Mouse (Mus musculus): Measurements from ENCODE around the gene Samd1. TPM values are rescaled to one million over a fixed set of nuclear protein-coding genes. Genes with fewer than 3 reads are reported as not detected.
A peak's percentile ranks its signal among the peaks of the same experiment; 100 is the strongest.
"Not testable (repeated sequence)": the region's sequence is repeated elsewhere in the genome, so short reads cannot be mapped to it uniquely, and the experiment has no call there.

Gene Samd1
- total RNA-seq, 1 experiment from 2014 or later: 26.3 TPM

DNA sequence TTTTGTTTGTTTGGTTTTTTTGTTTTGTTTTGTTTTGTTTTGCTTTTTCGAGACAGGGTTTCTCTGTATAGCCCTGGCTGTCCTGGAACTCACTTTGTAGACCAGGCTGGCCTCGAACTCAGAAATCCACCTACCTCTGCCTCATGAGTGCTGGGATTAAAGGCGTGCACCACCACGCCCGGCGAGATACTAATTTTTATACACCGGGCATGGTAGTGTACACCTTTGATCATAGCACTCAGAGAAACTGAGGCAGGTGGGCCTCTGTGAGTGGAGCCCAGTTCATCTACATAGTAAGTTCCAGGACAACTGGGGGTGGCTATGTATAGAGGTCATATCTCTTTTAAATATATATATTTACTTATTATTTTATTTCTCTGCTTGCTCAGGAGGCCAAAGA lies 8.0 kb downstream of the Samd1 start:
- ATAC-seq (replicated peaks; ENCODE audit: insufficient number of reproducible peaks, low FRiP score, low TSS enrichment, poor library complexity, severe bottlenecking): not testable (repeated sequence)

DNA sequence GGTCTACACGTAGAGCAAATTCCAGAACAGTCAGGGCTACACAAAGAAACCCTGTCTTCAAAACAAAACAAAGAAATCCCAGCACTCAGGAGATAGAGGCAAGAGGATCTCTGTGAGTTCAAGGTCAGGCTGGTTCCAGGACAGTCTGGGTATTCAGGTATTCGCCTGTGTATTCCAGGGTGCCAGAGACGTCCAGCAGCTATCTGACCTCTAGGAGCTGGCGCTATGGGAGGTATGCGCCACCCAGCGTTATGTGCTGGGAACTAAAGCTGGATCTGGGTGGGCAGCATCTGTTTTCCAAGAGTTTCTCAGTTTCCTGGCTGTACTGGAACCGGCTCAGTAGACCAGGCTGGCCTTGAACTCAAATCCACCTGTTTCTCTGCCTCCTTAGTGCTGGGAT lies 10.9 kb downstream of the Samd1 start:
- ATAC-seq (replicated peaks; ENCODE audit: insufficient number of reproducible peaks, low FRiP score, low TSS enrichment, poor library complexity, severe bottlenecking): no peak

DNA sequence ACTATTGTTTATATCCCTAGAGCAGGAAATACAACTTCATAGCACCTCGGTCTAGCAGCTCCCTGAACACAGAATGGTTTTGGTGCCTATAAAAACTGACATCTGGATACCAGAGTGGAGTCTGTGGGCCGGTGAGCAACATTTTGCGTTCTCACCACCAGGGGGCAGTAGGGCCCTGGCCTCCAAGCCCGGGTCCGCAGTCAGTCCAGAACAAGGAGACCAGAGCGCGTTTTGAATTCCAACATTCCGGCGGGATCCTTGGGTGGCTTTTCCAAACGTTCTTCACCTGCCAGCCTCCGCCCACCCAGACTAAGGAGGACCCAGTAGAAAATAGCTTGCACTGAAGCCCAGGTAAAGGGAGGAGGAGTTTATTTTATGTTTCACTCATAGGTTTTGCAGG lies 12.4 kb downstream of the Samd1 start:
- ATAC-seq (replicated peaks; ENCODE audit: insufficient number of reproducible peaks, low FRiP score, low TSS enrichment, poor library complexity, severe bottlenecking): peak; percentile 70

DNA sequence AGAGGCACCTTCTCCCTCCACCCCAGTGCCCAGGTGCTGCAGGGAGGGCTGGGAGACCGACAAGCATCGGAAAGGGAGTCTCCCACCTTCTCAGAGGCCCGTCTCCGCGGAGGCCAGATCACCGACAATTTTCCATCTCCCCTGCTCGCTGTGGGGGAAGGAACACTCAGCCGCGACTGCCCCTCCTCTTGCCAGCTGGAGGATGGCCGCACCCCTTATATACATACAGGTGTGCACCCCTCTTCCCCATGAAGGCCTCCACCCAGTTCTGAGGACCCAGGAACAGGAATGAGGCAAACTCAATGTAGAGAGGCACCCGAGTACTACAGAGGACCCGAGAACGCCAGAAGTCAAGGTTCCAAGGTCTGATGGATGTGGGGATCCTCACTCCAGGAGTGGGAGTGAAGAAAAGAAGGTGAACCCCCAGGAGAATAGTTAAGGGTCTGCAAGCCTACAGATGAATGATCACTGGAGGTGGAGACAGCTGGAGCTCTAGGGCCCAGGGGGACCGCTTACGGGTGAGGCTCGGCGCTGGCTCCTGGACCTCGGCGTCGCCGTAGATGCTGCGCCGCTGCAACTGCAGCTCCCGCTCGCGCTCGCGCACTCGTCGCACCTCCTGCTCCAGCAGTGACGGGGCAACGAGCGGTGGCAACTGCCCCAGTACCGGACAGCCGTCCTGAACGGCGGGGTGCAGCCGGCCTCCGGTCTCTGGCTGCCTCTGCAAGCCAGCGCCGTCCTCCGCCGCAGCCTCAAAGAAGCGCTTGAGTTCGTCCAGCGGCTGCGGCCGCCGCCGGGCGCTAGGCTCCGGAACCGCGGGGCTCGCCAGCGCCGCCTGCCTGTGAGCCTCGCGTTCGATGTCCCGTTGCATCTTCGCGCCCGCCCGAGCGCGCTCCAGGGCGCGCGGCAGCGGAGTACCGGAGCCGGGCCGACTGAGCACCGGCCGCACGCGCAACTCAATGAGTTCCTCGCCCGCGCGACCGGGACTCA lies 13.4 kb downstream of the Samd1 start:
- no peak; the same call in 1 of the 2 replicates for ATAC-seq (replicated peaks; ENCODE audit: insufficient number of reproducible peaks, low FRiP score, low TSS enrichment, poor library complexity, severe bottlenecking)

DNA sequence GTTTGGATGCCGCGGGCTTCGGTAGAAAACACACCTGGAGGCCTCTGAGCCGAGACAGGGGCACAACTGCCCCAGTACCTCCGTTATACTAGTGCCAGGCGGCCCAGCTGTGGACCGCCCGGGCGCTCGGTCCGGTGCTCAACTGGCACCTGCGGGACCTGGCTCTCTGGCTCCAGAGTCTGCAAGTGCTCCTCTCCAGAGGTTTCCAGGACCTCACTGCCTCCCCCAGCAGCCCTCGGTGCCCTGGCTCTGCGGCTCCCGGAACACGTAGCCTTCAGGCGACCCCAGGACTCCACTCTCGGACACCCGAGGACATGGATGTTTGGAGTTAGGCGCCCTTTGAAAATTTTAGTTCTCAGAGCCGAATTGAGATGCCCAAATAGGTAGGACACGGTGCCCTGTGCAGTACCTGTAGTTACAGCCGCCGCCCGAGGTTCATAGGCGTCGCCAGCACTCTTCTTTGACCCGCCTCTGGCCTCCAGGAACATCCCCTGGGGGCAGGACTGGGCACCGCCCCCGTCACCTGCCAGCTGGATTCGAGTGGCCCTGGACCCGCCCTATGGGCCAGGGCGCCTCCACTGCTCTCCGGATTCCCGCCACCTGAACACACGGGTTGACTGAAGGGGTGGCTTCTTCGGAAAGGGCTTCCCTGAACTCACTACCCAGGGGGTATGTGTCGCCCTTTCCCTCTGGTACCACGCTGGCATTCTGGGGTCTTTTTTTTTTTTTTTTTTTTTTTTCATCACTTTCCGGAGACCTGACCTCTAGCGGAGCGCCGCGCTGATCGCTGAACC lies 14.4 kb downstream of the Samd1 start, which contains the start of gene 2210011C24Rik:
TSS of gene 2210011C24Rik (minus strand) at position 467 of the 794 bp plus-strand sequence.
- ATAC-seq (replicated peaks; ENCODE audit: insufficient number of reproducible peaks, low FRiP score, low TSS enrichment, poor library complexity, severe bottlenecking): no peak

DNA sequence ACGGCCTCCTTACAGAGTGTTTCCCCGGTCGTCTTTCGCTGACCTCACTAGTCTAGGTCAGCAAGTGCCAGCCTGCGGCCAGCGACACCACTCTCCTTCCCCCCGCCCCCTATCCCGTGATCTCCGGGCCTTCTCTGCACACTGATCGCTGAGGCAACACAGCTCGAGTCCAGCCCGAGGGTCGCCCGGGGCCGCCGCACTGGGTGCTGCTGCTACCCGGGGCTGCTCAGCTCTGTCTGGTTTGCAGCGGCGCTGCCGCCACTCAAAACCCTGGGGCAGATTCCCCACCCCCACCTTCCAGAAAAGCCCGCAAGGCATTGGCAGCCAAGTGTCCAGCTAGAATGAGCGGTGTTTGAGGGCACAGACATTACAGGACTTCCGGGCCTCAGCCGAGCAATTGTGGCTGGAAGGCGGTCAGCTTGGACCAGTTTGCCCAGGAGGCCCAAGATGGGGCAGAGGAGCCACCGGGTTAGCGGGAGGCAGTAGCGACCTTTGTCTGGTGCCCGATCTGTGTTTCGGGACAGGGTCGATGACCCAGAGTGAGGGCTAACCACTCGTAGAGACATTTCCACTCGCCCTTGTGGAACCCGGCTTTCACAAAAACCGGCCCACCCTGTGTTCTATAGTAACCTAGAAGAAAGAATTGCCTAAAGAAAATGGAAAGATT lies 15.2 kb downstream of the Samd1 start:
- ATAC-seq (replicated peaks; ENCODE audit: insufficient number of reproducible peaks, low FRiP score, low TSS enrichment, poor library complexity, severe bottlenecking): no peak

DNA sequence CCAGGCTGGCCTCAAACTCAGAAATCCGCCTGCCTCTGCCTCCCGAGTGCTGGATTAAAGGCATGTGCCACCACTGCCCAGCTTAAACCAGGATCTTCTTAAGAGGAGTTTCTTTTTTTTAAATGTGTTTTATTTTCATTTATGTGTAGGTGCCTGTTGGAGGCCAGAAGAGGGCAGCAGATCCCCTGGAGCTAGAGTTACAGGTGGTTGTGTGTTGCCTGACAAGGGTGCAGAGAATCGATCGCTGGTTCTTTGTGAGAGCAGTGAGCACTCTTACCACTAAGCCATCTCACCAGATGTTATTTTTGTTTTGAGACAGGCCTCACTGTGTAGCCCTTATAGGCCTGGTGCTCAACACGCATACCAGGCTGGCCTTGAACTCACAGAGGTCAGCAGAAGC lies 18.4 kb downstream of the Samd1 start:
- ATAC-seq (replicated peaks; ENCODE audit: insufficient number of reproducible peaks, low FRiP score, low TSS enrichment, poor library complexity, severe bottlenecking): no peak

DNA sequence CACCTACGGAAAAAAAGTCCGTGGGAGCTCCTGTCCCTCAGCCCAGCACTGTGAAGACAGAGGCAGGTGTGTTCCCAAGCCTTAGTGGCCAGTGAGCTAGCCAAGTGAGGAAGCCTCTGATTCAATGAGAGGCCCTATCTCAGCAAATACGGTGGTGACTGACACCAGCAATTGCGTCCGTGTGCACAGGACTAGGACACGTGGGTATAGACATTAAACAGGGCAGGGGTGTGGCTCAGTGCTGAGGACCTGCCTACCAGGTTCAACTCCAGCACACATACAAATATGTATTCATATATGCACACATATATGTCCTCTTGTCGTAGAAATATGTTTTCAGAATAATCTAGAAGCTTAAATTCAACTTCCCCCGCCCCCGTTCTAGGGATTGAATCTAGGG lies 22.3 kb downstream of the Samd1 start:
- no peak for ATAC-seq (replicated peaks; ENCODE audit: insufficient number of reproducible peaks, low FRiP score, low TSS enrichment, poor library complexity, severe bottlenecking)

DNA sequence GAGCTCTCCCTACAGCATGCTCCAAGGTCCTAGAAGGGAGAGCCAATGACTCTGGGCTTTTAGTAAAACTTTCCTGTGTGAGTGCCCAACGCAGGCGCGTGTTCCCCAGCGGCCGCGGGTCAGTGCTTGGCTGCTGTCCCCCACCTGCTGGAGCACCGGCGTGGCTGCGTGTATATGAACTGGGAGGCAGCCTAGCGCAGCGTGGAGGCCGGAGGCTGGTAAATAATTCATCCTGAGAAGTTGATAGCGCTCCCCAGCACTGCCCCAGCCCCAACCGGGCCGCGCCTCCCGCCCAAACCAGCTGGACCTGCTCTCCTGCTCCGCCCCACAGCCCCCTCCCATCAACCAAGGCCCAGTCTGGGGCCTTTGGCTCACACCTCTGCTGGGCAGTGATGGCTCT lies 23.6 kb downstream of the Samd1 start, which contains the start of gene Palm3:
TSS of gene Palm3 (plus strand) at position 376 of the 400 bp plus-strand sequence.
- no peak for ATAC-seq (replicated peaks; ENCODE audit: insufficient number of reproducible peaks, low FRiP score, low TSS enrichment, poor library complexity, severe bottlenecking)

DNA sequence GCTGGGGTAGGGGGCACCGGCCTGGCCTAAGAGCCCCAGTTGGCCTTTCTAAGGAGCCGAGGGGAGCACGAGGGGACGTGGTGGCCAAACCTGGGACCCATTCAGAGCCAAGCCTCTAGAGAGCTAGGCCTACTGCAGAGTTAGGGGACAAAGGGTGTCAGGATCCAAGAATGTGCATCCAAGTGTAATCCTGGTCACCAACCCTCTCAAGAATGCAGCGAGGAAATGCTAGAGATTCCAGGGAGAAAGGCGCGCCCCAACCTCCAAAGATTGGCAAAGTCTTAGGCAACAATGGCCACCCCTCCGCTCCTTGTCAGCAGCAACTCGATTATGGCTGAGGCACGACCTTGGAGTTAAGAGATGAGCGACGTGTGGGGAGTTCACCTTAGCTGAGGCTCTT lies 24.1 kb downstream of the Samd1 start:
- ATAC-seq (replicated peaks; ENCODE audit: insufficient number of reproducible peaks, low FRiP score, low TSS enrichment, poor library complexity, severe bottlenecking): no peak

DNA sequence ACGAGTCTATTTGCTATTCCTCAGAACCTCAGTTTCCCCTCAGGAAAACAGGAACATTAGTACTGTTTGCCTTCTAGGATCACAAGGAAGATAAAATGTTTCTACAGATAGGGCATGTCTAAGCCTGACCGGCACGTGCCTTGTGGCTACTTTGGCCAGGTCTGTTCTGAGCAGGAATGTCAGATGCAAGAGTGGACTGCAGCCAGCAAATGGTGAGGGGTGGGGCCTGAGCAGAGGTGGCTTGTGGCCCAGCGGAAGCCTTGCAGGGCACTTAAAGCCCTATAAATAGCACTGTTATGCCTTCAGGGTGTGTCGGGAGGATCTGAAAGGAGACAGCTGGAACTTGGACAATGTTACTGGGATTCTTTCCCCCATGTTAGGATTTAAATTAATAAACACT lies 25.6 kb downstream of the Samd1 start:
- ATAC-seq (replicated peaks; ENCODE audit: insufficient number of reproducible peaks, low FRiP score, low TSS enrichment, poor library complexity, severe bottlenecking): no peak

DNA sequence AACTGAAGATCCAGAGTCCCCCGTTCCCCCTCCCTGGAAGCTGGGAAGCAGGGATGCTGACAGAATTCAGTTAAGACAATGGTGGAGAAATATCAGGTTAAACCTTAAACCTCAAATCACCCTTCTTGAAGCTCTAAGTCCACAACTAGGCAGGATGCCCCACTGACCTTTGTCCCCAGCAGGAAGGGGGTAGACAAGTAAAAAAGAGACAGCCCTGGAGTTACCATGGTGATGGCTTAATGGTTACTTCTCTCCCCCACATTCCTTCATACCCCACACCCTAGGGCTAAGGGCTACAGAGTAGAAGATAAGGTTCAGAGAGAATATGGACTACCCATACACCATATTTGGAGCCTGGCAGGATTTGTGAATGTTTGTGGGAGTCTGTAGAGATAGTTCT lies 26.2 kb downstream of the Samd1 start:
- ATAC-seq (replicated peaks; ENCODE audit: insufficient number of reproducible peaks, low FRiP score, low TSS enrichment, poor library complexity, severe bottlenecking): no peak

DNA sequence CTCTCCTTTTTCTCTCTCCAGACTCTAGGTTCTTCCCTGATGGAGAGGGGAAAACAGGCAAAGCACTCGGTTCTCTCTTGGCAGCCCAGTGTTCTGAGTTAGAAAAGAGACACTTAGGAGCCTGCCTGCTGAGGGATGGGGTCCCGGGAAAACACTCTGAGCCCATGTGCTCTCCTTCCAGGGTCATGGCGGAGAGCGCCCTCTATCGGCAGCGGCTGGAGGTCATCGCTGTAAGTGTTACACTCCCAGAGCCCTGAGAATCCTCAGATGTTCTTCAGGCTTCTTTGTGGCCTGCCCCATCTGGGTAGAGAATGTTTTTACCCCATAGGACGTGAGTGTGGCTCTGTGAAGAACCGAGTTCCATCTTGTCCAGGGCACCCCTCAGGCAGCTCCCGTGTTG lies 26.7 kb downstream of the Samd1 start:
- no peak for ATAC-seq (replicated peaks; ENCODE audit: insufficient number of reproducible peaks, low FRiP score, low TSS enrichment, poor library complexity, severe bottlenecking)

DNA sequence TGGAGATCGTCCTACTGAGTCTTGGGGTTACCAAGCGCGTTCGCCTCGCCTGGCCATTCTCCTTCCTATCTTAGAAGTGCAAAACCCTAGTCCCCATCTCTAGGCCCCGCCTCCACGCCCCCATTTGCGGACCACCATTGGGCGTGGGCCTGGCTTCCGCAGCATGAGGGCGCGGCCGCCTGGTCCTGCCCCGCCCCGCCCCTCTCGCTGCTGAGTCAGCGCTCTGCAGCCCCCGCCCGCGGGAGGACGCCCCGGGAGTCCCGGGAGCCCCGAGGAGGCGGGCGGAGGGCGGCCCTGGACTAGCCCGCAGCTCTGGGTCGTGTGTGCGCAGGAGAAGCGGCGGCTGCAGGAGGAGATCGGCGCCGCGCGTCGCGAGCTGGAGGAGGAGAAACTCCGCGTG lies 28.4 kb downstream of the Samd1 start:
- no peak for ATAC-seq (replicated peaks; ENCODE audit: insufficient number of reproducible peaks, low FRiP score, low TSS enrichment, poor library complexity, severe bottlenecking)

DNA sequence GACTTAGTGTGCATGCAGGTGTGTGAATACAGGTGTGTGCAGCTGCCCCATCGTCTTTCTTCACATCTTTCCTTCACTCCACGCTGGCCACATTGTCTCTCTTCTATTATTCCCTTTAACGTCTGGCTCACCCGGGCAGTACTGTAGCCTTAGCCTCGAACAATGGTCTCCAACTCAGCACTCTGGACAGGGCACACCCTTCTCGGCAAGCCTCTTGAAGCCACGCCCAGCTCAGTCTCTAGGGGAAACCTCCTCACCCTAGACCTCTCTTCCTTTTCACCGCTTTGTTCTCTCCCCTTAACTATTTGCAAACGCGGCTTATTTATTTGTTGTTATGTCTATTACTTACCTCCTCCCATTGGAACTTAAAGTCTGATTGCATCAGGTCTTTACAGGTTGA lies 30.0 kb downstream of the Samd1 start:
- no peak for ATAC-seq (replicated peaks; ENCODE audit: insufficient number of reproducible peaks, low FRiP score, low TSS enrichment, poor library complexity, severe bottlenecking)

DNA sequence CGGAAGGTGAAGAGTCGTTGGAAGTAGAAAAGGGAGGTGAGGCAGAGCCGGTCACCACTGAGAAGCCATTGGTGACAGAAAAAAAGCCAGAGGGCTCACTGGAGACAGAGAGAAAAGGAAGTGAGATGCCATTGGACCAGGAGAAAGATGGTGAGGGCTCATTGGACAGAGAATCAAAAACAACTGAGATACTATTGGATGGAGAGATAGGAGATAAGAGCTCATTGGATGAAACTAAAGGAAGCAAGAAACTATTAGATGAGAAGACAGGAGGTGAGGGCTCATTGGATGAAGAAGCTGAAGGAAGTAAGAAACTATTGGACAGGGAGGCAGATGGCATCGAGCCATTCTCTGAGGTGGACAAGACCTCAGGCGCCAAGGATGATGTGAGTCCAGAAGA lies 31.8 kb downstream of the Samd1 start:
- ATAC-seq (replicated peaks; ENCODE audit: insufficient number of reproducible peaks, low FRiP score, low TSS enrichment, poor library complexity, severe bottlenecking): no peak

DNA sequence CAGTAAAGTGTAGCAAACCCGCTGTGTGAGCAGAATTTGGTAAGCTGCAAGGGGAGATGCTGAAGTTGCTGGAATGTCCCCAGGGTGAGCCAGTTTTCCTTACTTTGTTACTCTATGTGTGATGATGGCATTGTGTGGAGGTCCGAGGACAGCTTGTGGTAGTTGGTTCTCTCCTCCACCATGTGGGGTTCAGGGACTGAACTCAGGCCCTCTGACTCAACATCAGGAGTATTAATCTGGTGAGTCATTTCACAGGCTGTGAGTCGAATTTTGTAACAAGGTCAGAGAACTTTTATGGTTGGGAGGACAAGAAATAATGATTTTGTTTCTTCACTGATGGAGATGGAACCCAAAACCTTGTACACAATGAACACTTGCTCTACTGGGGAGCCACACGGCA lies 35.3 kb downstream of the Samd1 start:
- no peak for ATAC-seq (replicated peaks; ENCODE audit: insufficient number of reproducible peaks, low FRiP score, low TSS enrichment, poor library complexity, severe bottlenecking)

DNA sequence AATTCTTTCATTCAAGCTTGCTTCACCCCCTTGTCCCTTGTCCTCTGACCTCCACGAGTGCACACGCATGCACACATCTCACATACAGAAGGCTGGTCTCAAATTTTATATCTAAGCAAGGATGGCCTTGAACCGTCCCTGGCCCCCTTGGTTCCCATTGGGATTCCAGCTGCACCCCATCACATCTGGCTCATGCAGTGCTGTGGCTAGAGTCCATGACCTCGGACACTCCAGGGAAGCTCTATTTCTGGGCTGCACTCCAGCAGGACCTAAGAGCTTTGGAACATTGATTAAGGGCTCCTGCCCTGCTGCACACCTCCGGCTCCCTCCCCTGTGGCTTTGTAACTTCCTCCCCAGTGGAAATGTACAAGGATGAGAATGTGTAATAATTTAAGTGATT lies 40.5 kb downstream of the Samd1 start:
- ATAC-seq (replicated peaks; ENCODE audit: insufficient number of reproducible peaks, low FRiP score, low TSS enrichment, poor library complexity, severe bottlenecking): no peak

DNA sequence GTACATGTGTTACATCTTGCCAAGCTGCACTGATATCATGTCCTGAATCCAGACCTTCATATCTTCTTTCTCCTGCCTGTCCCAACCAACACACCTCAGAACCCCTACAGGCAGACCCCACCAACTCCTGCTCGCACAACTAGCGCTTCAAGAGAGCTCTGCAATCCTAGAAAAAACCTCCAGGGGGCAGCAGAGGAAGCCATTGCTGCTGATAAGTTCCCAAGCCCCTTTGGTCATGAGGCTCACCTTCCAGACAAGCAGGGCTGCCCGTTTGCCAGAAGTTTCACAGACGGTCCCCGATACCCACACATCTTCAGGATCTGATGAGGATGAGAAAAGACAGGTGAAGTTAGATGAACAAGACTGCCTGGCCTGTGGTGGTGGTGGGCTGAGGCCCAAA lies 41.6 kb downstream of the Samd1 start:
- peak; percentile 50 for ATAC-seq (replicated peaks; ENCODE audit: insufficient number of reproducible peaks, low FRiP score, low TSS enrichment, poor library complexity, severe bottlenecking)

All from monocyte, adult 5-6 weeks (primary cell).